Mouse (Mus musculus) bone marrow, adult 2 months (tissue): ENCODE data around the gene Plekho2.

Experiments
- CTCF ChIP-seq: fragments of 200-500 bp; IDR thresholded peaks from 2 replicates; pipeline ENCODE4 v1.5.1; 2011; ENCODE audit warnings: low read length, control low read depth; ENCODE audit not compliant: control insufficient read depth, insufficient read depth
- POLR2A ChIP-seq: fragments of 200-500 bp; IDR thresholded peaks from 2 replicates; pipeline ENCODE4 v1.6.1; 2011; ENCODE audit warnings: low read depth, mild to moderate bottlenecking, control low read depth, low read length, borderline replicate concordance; ENCODE audit not compliant: control insufficient read depth

GRCm38 (mm10) chr9:65587573-65588358 is 7.9 kb upstream of the Plekho2 start:
- TF ChIP-seq CTCF: no peak
- TF ChIP-seq POLR2A: peak; percentile 26; the same call in 1 of the 2 replicates
